Mouse (Mus musculus): ENCODE data around the gene Fam24b. TPM values are rescaled to one million over a fixed set of nuclear protein-coding genes. Genes with fewer than 3 reads are reported as not detected.

Gene Fam24b
- polyA plus RNA-seq (2012; rRNA removed) = 0.34 TPM in 1 of 2 replicates, not detected in the other

- TF ChIP-seq POLR2A (IDR thresholded peaks at IDR 0.05; ENCODE audit: extremely low read depth, insufficient read depth, low read length) = no peak
- no peak for TF ChIP-seq CTCF (IDR thresholded peaks at IDR 0.05; ENCODE audit: extremely low read depth, insufficient read depth, low read length)
- H3K27ac ChIP-seq (ENCODE audit: insufficient read depth, low read length) = no peak within 1 kb of the TSS
- no peak within 1 kb of the TSS for H3K4me3 ChIP-seq (ENCODE audit: insufficient read depth, low read length)
- H3K4me1 ChIP-seq (ENCODE audit: control insufficient read depth, insufficient read depth, low read length) = no peaks in the 10 kb centered on the region
Observed at GRCm38 (mm10) chr7:131329416-131329815, at the start of gene Fam24b. Gene Fam24b, minus strand, starts transcription at chr7:131329516.

DNA sequence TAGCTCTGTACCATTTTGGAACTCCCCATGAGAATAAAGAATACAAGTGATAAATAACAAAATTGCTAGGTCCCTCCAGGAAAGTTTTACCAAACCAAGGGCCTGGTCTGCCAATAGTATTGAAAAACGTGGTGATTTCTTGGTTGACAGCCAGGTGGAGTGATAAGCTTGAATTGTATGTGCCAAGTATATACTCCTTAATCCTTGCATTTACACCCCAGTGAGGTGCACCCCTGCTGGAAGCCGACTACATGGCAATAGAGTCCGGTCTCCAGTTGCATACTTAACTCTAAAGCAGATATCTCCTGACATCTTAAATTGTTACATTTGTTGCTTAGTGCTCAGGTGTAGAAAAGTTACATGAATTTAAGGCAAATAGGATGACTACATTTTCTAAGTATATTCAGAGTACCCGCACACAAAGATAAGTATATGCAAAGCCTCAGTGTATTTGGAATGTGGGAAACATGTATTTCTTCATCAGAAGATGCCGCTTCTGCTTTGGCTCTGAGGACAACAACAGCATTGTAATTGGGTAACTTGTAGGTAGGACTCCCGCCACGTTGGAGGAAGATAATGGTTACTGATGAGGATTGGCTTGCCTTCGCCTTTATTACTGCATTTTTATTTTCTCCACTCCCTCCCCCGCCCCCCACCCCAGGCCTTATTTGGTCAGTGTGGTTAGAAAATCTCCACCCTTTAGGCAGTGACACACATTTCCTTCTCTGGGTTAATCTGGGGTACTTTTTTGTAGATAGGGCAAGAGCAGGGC is 42.8 kb upstream of the Fam24b start:
- peak overlapping the region; percentile 84 for H3K4me3 ChIP-seq (ENCODE audit: insufficient read depth, low read length)
- no peak overlapping the region for H3K27ac ChIP-seq (ENCODE audit: insufficient read depth, low read length)
- no peak for TF ChIP-seq CTCF (IDR thresholded peaks at IDR 0.05; ENCODE audit: extremely low read depth, insufficient read depth, low read length)
- no peak for TF ChIP-seq POLR2A (IDR thresholded peaks at IDR 0.05; ENCODE audit: extremely low read depth, insufficient read depth, low read length)
- H3K4me1 ChIP-seq (ENCODE audit: control insufficient read depth, insufficient read depth, low read length) = no peaks in the 10 kb centered on the region; the same call in 1 of the 2 replicates

- H3K4me1 ChIP-seq (ENCODE audit: control insufficient read depth, insufficient read depth, low read length) = no peaks in the 10 kb centered on the region; the same call in 1 of the 2 replicates
- peak overlapping the region; percentile 94 for H3K27ac ChIP-seq (ENCODE audit: insufficient read depth, low read length)
- TF ChIP-seq POLR2A (IDR thresholded peaks at IDR 0.05; ENCODE audit: extremely low read depth, insufficient read depth, low read length) (no peak), CTCF (IDR thresholded peaks at IDR 0.05; ENCODE audit: extremely low read depth, insufficient read depth, low read length) (no peak)
- peak overlapping the region; percentile 84 for H3K4me3 ChIP-seq (ENCODE audit: insufficient read depth, low read length)
Observed at GRCm38 (mm10) chr7:131371470-131371860, 42.1 kb upstream of the Fam24b start.

GRCm38 (mm10) chr7:131370648-131371469 is 41.5 kb upstream of the Fam24b start, which contains the start of gene Pstk:
Gene Pstk, plus strand, starts transcription at chr7:131371141.
- no peaks in the 10 kb centered on the region; the same call in 1 of the 2 replicates for H3K4me1 ChIP-seq (ENCODE audit: control insufficient read depth, insufficient read depth, low read length)
- peak within 1 kb of the TSS; percentile 94 for H3K27ac ChIP-seq (ENCODE audit: insufficient read depth, low read length)
- H3K4me3 ChIP-seq (ENCODE audit: insufficient read depth, low read length) = peak within 1 kb of the TSS; percentile 84
- TF ChIP-seq CTCF (IDR thresholded peaks at IDR 0.05; ENCODE audit: extremely low read depth, insufficient read depth, low read length) (peak; percentile 83), POLR2A (IDR thresholded peaks at IDR 0.05; ENCODE audit: extremely low read depth, insufficient read depth, low read length) (peak; percentile 92)

- TF ChIP-seq CTCF (IDR thresholded peaks at IDR 0.05; ENCODE audit: extremely low read depth, insufficient read depth, low read length) (no peak), POLR2A (IDR thresholded peaks at IDR 0.05; ENCODE audit: extremely low read depth, insufficient read depth, low read length) (no peak)
- Histone ChIP-seq H3K4me3 (ENCODE audit: insufficient read depth, low read length) (no peak overlapping the region), H3K4me1 (ENCODE audit: control insufficient read depth, insufficient read depth, low read length) (peaks cover 2% of the 10 kb centered on the region; the same call in 1 of the 2 replicates)
Observed at GRCm38 (mm10) chr7:131364131-131364530, 34.8 kb upstream of the Fam24b start.

DNA sequence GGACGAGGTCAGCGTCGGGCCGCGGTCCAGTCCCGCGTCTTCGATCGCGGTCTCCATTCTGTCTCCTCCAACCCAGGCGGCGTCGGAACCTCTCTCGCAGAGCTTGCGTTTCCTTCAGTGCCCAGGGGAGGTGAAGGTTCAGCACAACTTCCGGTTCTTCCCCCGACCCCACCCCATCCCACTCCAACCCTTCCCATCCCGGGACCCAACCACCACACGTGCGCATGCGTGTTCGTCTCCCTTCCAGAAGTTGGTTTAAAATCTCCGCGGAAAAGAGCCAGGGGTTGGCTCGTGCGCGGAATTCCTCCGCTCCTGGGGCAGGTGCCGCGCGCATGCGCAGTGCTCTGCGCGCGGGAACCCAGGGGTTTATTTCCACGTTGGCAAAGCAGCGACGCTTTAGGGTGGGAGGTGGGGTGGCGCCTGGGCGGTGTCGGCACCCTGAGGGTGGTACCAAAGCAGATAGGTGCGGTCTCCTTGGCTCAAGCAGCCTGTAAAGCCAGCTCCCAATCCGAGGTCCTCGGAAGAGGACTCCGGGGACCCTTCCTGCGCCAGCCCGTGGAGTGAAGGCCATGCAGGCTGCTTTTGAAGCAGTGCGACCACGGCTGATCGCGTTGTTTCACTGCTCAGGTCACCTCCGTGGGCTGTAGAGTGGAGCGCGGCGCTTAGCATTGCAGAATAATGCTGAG is 33.4 kb upstream of the Fam24b start, which contains the start of gene 2310057M21Rik:
2310057M21Rik (minus strand) TSS at position 145 of the 686 bp plus-strand sequence.
- TF ChIP-seq POLR2A (IDR thresholded peaks at IDR 0.05; ENCODE audit: extremely low read depth, insufficient read depth, low read length) (peak; percentile 64), CTCF (IDR thresholded peaks at IDR 0.05; ENCODE audit: extremely low read depth, insufficient read depth, low read length) (no peak)
- peak within 1 kb of the TSS; percentile 57 for H3K27ac ChIP-seq (ENCODE audit: insufficient read depth, low read length)
- peak within 1 kb of the TSS; percentile 66 for H3K4me3 ChIP-seq (ENCODE audit: insufficient read depth, low read length)
- peaks cover 2% of the 10 kb centered on the region; the same call in 1 of the 2 replicates for H3K4me1 ChIP-seq (ENCODE audit: control insufficient read depth, insufficient read depth, low read length)

More at GRCm38 (mm10) chr7:131364131-131364530, 34.8 kb upstream of the Fam24b start:
- H3K27ac ChIP-seq (ENCODE audit: insufficient read depth, low read length) = no peak overlapping the region

GRCm38 (mm10) chr7:131362269-131362614 is 32.9 kb upstream of the Fam24b start:
- peak overlapping the region; percentile 66 for H3K4me3 ChIP-seq (ENCODE audit: insufficient read depth, low read length)

DNA sequence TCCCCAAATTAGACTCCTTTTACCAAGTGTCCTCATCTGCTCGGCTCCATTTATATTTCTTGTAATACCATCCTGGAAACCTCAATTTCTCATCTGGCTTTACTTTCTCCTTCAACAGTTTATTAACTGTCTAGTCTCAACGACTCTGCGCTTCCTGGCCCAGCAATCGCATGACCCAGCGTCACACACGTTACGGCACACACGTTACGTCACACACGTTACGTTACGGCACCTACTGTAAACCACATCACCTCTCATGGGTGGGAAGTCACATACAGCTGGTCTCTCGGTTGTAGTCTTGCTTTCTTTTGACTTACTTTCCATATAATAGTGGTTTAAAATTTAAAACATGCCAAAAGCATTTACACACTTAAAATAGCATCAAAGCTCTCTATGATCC is 26.8 kb upstream of the Fam24b start:
- TF ChIP-seq CTCF (IDR thresholded peaks at IDR 0.05; ENCODE audit: extremely low read depth, insufficient read depth, low read length) = no peak
- TF ChIP-seq POLR2A (IDR thresholded peaks at IDR 0.05; ENCODE audit: extremely low read depth, insufficient read depth, low read length) = no peak
- no peaks in the 10 kb centered on the region for H3K4me1 ChIP-seq (ENCODE audit: control insufficient read depth, insufficient read depth, low read length)

More at GRCm38 (mm10) chr7:131362269-131362614, 32.9 kb upstream of the Fam24b start:
- Histone ChIP-seq H3K27ac (ENCODE audit: insufficient read depth, low read length) (peak overlapping the region; percentile 31; the same call in 1 of the 2 replicates), H3K4me1 (ENCODE audit: control insufficient read depth, insufficient read depth, low read length) (peaks cover 2% of the 10 kb centered on the region; the same call in 1 of the 2 replicates)
- TF ChIP-seq CTCF (IDR thresholded peaks at IDR 0.05; ENCODE audit: extremely low read depth, insufficient read depth, low read length) (no peak), POLR2A (IDR thresholded peaks at IDR 0.05; ENCODE audit: extremely low read depth, insufficient read depth, low read length) (no peak)

More for the DNA sequence above, 26.8 kb upstream of the Fam24b start:
- Histone ChIP-seq H3K27ac (ENCODE audit: insufficient read depth, low read length) (no peak overlapping the region), H3K4me3 (ENCODE audit: insufficient read depth, low read length) (no peak overlapping the region)

All from cortical plate, adult 2 months (tissue).